Mouse (Mus musculus) heart, adult 8-10 months (tissue): ENCODE measurements around the gene Gm10801. TPM values are rescaled to one million over a fixed set of nuclear protein-coding genes. Genes with fewer than 3 reads are reported as not detected.
"Not testable (repeated sequence)": the region's sequence is repeated elsewhere in the genome, so short reads cannot be mapped to it uniquely, and the experiment has no call there.

Experiments
- DNase-seq: peaks from one replicate; pipeline ENCODE4 v3.0.0; 2022; ENCODE audit warnings: low spot score
- total RNA-seq, 4 experiments: library from RNA; stranded (reverse); gene quantifications; 2 replicates each; pipeline ENCODE4 v1.2.4; 2022

Gm10801 gene
- total RNA-seq = 1 to 10 TPM in 3 of 4 experiments, not detected in 1; 1.2 to 1.7 (median 1.2) TPM

GRCm38 (mm10) chr2:98661937-98662336 lies at the start of gene Gm10801:
Gene Gm10801 (plus strand): TSS chr2:98662237.
- DNase-seq = not testable (repeated sequence)

- DNase-seq = not testable (repeated sequence)
These were observed 5.2 kb downstream of the Gm10801 start, which contains the start of gene Gm10800 for GRCm38 (mm10) chr2:98667201-98667600. Gene Gm10800 (minus strand): TSS chr2:98667301.

- DNase-seq = no peak
These were observed 35.5 kb downstream of the Gm10801 start for GRCm38 (mm10) chr2:98697533-98697932.

Other genes with a start within 250 kb of the Gm10801 start
- gene Gm10800, start 5.1 kb downstream of the Gm10801 start, total RNA-seq = 1 to 10 TPM in 1 of 4 experiments, under 1 TPM in 3; 0.60 to 1.3 (median 0.75) TPM